Mouse (Mus musculus): ENCODE measurements around the gene Ap3d1. TPM values are rescaled to one million over a fixed set of nuclear protein-coding genes. Genes with fewer than 3 reads are reported as not detected.

Gene Ap3d1
- polyA plus RNA-seq, 1 experiment: 35.0 TPM

DNA sequence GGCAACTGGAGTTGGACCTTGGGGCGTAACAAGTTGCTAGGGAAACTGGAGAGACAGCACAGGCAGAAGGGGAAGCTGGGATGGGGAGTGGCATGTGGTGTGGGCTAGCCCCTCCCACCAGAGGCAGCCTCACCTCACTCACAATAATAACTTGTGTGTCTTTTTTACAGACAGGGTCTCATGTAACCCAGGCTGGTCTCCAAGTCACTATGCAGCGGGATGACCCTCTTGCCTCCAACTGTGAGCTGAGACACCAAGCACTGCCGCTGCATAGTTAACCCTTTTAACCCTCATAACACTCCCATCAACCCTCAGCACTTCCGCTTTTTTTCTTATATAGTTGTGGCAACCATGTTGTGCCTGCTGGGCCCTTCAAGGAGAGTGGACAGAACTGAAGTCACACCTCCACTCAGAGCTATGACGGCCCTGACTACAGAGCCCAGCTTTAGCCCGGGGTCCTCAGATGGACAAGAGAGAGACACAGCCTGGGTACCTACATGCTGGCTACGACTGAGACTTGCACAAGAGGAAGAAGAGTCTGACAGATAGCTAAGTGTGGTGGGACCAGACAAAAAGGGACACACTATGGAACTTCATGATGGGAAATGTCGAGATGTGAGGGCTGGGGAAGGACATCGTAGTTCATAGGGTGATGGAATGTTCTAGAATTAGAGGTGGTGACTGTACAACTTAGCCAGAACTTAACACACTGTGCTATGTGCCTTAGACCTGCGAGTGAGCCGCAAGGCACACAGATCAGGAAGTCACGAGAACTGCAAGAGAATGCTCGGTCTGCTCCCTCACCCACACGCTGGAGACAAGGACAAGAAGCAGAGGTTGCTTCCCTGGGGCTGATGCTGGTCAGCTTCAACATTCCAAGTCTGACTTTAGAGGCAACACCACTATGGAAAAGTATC, 49.6 kb downstream of the Ap3d1 start:
- peaks cover 11% of the 10 kb centered on the region for H3K4me1 ChIP-seq (ENCODE audit: control insufficient read depth, insufficient read depth, insufficient read length, low read length)
- H3K27ac ChIP-seq (replicated peaks; ENCODE audit: low read depth, low read length): peak overlapping the region; percentile 74
- no peak overlapping the region for H3K4me3 ChIP-seq (ENCODE audit: insufficient read depth, low read depth, low read length)

DNA sequence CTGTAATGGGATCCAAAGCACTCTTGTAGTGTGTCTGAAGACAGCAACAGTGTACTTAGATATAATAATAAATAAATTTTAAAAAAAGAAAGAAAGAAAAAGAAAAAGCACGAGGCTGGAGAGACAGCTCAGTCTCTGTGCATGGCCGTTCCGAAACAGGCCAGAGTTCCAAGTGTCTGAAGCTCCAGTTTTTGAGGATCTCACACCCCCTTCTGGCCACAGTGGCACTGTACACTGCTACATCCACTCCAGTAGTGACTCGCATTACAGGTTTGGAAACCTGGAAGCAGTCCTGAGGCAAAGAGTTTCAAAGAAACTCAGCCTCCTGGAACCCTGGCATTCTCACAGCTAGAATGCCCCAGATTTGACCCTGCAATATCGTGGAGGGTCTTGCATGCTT, 54.2 kb downstream of the Ap3d1 start:
- Histone ChIP-seq H3K4me1 (ENCODE audit: control insufficient read depth, insufficient read depth, insufficient read length, low read length) (no peaks in the 10 kb centered on the region), H3K27ac (replicated peaks; ENCODE audit: low read depth, low read length) (no peak overlapping the region), H3K4me3 (ENCODE audit: insufficient read depth, low read depth, low read length) (no peak overlapping the region)

GRCm38 (mm10) chr10:80686617-80687016, 55.4 kb downstream of the Ap3d1 start:
- no peak overlapping the region for H3K4me3 ChIP-seq (ENCODE audit: insufficient read depth, low read depth, low read length)
- no peak overlapping the region for H3K27ac ChIP-seq (replicated peaks; ENCODE audit: low read depth, low read length)
- no peaks in the 10 kb centered on the region for H3K4me1 ChIP-seq (ENCODE audit: control insufficient read depth, insufficient read depth, insufficient read length, low read length)

GRCm38 (mm10) chr10:80684984-80685383, 57.1 kb downstream of the Ap3d1 start:
- Histone ChIP-seq H3K4me3 (ENCODE audit: insufficient read depth, low read depth, low read length) (no peak overlapping the region), H3K4me1 (ENCODE audit: control insufficient read depth, insufficient read depth, insufficient read length, low read length) (peaks cover 4% of the 10 kb centered on the region), H3K27ac (replicated peaks; ENCODE audit: low read depth, low read length) (no peak overlapping the region)

- H3K27ac ChIP-seq (replicated peaks; ENCODE audit: low read depth, low read length): no peak overlapping the region
- no peak overlapping the region for H3K4me3 ChIP-seq (ENCODE audit: insufficient read depth, low read depth, low read length)
- H3K4me1 ChIP-seq (ENCODE audit: control insufficient read depth, insufficient read depth, insufficient read length, low read length): peaks cover 9% of the 10 kb centered on the region
These were observed 57.9 kb downstream of the Ap3d1 start for GRCm38 (mm10) chr10:80684214-80684613.

- H3K4me3 ChIP-seq (ENCODE audit: insufficient read depth, low read depth, low read length): no peak overlapping the region
- H3K27ac ChIP-seq (replicated peaks; ENCODE audit: low read depth, low read length): no peak overlapping the region
- peaks cover 13% of the 10 kb centered on the region for H3K4me1 ChIP-seq (ENCODE audit: control insufficient read depth, insufficient read depth, insufficient read length, low read length)
These were observed 58.4 kb downstream of the Ap3d1 start for GRCm38 (mm10) chr10:80683647-80684046.

DNA sequence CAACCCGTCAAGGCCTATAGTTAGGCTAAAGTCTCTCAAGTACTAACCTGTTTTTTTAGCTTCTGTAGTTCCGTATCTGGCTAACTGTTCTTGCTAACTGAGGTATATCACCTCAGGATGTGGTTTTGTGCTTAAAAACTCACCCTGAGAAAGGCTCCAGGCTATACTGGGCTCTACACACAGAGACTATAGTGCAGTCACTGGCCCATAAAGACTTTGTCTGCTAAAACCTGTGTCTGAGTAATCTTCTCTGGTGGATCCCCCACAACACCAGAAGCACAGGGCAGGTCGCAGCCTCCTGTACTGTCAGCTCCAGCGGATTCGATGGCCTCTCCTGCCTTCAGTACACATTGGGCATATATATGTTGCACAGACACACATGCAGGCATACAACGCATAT, 60.1 kb downstream of the Ap3d1 start:
- no peak overlapping the region for H3K4me3 ChIP-seq (ENCODE audit: insufficient read depth, low read depth, low read length)
- H3K4me1 ChIP-seq (ENCODE audit: control insufficient read depth, insufficient read depth, insufficient read length, low read length): peaks cover 17% of the 10 kb centered on the region
- H3K27ac ChIP-seq (replicated peaks; ENCODE audit: low read depth, low read length): no peak overlapping the region

GRCm38 (mm10) chr10:80680260-80680696, 61.8 kb downstream of the Ap3d1 start:
- Histone ChIP-seq H3K27ac (replicated peaks; ENCODE audit: low read depth, low read length) (peak overlapping the region; percentile 96), H3K4me3 (ENCODE audit: insufficient read depth, low read depth, low read length) (no peak overlapping the region), H3K4me1 (ENCODE audit: control insufficient read depth, insufficient read depth, insufficient read length, low read length) (peaks cover 17% of the 10 kb centered on the region)

DNA sequence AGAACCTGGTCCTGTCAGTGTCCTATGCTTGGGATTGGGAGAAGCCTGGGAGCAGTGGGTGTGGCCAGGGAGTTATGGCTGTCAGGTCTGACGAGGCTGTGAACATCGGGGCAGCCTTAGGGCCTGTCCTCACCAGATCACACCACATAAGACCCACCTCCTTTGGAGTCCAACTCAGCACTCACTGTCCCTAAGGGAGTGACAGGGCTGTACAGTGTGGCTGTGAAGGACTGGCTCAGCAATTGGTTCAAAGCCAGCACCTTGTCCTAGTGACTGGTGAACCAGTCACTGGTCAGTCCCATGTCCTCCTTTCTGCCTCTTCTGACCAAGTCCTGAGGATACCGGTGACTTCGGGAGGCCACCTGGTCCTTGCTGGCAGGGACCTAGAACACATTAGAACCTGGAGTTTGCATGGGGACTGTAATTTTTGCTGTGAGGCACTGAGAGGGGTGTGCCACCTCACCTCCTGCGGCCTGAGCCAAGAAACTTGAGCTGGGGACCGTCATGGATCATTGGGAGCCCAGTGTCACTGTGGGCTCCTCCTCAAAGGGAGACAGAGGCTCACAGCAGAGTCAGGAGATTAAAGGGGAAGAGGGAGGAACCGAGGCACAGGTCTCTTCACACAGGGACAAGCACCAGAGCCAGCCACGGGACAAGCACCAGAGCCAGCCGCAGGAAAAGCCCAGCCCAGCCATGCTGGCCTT, 62.4 kb downstream of the Ap3d1 start:
- peak overlapping the region; percentile 96 for H3K27ac ChIP-seq (replicated peaks; ENCODE audit: low read depth, low read length)
- no peak overlapping the region for H3K4me3 ChIP-seq (ENCODE audit: insufficient read depth, low read depth, low read length)
- H3K4me1 ChIP-seq (ENCODE audit: control insufficient read depth, insufficient read depth, insufficient read length, low read length): peaks cover 17% of the 10 kb centered on the region

DNA sequence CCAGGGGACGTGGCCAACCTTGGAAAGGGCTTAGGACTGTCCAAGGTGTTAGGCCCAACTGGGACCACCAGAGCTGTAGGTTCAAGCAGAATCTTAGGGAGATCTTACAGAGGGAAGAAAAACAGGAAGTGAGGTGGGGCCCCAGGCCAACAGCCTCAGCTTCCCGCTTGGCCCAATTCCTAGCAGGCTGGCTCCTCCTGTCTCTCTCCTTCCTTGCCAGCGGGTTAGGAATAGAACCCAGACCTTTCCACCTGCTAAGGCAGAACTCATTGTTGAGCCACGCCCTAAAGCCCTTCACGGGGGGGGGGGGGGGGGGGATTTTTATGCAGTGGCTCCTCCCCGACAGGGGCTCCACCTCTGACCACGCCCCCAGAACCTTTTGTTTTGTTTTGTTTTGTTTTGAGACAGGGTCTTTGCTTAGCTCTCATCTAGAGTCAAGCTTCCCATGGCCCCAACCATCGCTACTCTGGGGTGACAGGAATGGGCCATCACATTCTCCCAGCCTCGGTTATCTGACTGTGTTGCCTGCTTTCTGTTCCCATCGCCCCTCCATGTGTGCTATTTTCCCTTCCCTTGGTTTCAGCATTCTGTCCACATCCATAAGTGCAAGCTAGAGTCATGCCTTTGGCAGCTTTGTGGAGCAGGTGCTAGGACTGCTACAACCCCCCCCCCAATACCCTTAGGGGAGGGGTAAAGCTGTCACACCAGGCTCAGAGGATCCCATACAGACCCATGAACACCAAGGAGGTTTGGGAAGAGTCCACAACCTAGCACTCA, 63.3 kb downstream of the Ap3d1 start:
- Histone ChIP-seq H3K4me1 (ENCODE audit: control insufficient read depth, insufficient read depth, insufficient read length, low read length) (peaks cover 17% of the 10 kb centered on the region), H3K4me3 (ENCODE audit: insufficient read depth, low read depth, low read length) (peak overlapping the region; percentile 26), H3K27ac (replicated peaks; ENCODE audit: low read depth, low read length) (peak overlapping the region; percentile 100)

- peak within 1 kb of the TSS; percentile 68 for H3K4me3 ChIP-seq (ENCODE audit: insufficient read depth, low read depth, low read length)
- H3K27ac ChIP-seq (replicated peaks; ENCODE audit: low read depth, low read length): peak within 1 kb of the TSS; percentile 100
- H3K4me1 ChIP-seq (ENCODE audit: control insufficient read depth, insufficient read depth, insufficient read length, low read length): peaks cover 20% of the 10 kb centered on the region
These were observed 64.1 kb downstream of the Ap3d1 start, which contains the start of gene Mknk2 for GRCm38 (mm10) chr10:80677942-80678436. Gene Mknk2, minus strand, starts transcription at chr10:80678112.

GRCm38 (mm10) chr10:80677128-80677875, 64.8 kb downstream of the Ap3d1 start:
- Histone ChIP-seq H3K4me3 (ENCODE audit: insufficient read depth, low read depth, low read length) (peak overlapping the region; percentile 68), H3K27ac (replicated peaks; ENCODE audit: low read depth, low read length) (peak overlapping the region; percentile 100), H3K4me1 (ENCODE audit: control insufficient read depth, insufficient read depth, insufficient read length, low read length) (peaks cover 22% of the 10 kb centered on the region)

GRCm38 (mm10) chr10:80676198-80676928, 65.7 kb downstream of the Ap3d1 start:
- peak overlapping the region; percentile 78 for H3K4me3 ChIP-seq (ENCODE audit: insufficient read depth, low read depth, low read length)
- H3K4me1 ChIP-seq (ENCODE audit: control insufficient read depth, insufficient read depth, insufficient read length, low read length): peaks cover 31% of the 10 kb centered on the region
- H3K27ac ChIP-seq (replicated peaks; ENCODE audit: low read depth, low read length): peak overlapping the region; percentile 100
